Mouse (Mus musculus): ENCODE measurements at regions not wholly inside any gene's neighbourhood (a gene's known extent, or its start where the extent isn't known, plus 50 kb on each side); places are given as distances from the start of the nearest gene placed in this dataset.

GRCm38 (mm10) chr12:58536381-58536992 lies 267.4 kb upstream of the Clec14a start:
- H3K4me2 ChIP-seq: no peak overlapping the region
- H3K9ac ChIP-seq (replicated peaks): no peak overlapping the region
- no peaks in the 10 kb centered on the region for H3K9me3 ChIP-seq
- no peak overlapping the region for H3K27ac ChIP-seq
- 70% methylated on average over 7 of the region's 7 CpGs for WGBS
- H3K4me3 ChIP-seq (replicated peaks): no peak overlapping the region
- no peak for ATAC-seq (ENCODE audit: insufficient number of reproducible peaks, insufficient read depth, low FRiP score, low TSS enrichment, low read depth)
- H3K4me1 ChIP-seq (replicated peaks): peaks cover 6% of the 10 kb centered on the region
- H3K36me3 ChIP-seq: no peaks in the 10 kb centered on the region
- H3K27me3 ChIP-seq: no peaks in the 10 kb centered on the region

GRCm38 (mm10) chr12:58530306-58530705 lies 261.2 kb upstream of the Clec14a start:
- Histone ChIP-seq H3K4me1 (replicated peaks) (no peaks in the 10 kb centered on the region), H3K9me3 (no peaks in the 10 kb centered on the region), H3K4me3 (replicated peaks) (no peak overlapping the region), H3K36me3 (no peaks in the 10 kb centered on the region), H3K4me2 (no peak overlapping the region), H3K27me3 (no peaks in the 10 kb centered on the region), H3K27ac (no peak overlapping the region), H3K9ac (replicated peaks) (no peak overlapping the region)
- no peak for ATAC-seq (ENCODE audit: insufficient number of reproducible peaks, insufficient read depth, low FRiP score, low TSS enrichment, low read depth)
- 61% methylated on average over 3 of the region's 3 CpGs for WGBS

GRCm38 (mm10) chr12:58516800-58517199 lies 247.7 kb upstream of the Clec14a start:
- Histone ChIP-seq H3K27ac (no peak overlapping the region), H3K9me3 (no peaks in the 10 kb centered on the region), H3K27me3 (no peaks in the 10 kb centered on the region), H3K4me2 (no peak overlapping the region), H3K4me1 (replicated peaks) (no peaks in the 10 kb centered on the region; the same call in 1 of the 2 replicates), H3K4me3 (replicated peaks) (no peak overlapping the region), H3K36me3 (no peaks in the 10 kb centered on the region), H3K9ac (replicated peaks) (no peak overlapping the region)
- ATAC-seq (ENCODE audit: insufficient number of reproducible peaks, insufficient read depth, low FRiP score, low TSS enrichment, low read depth): no peak
- WGBS: 64% methylated on average over 1 of the region's 1 CpGs

- no peak overlapping the region for H3K4me2 ChIP-seq
- no peak overlapping the region for H3K9ac ChIP-seq (replicated peaks)
- 83% methylated on average over 1 of the region's 1 CpGs for WGBS
- H3K9me3 ChIP-seq: no peaks in the 10 kb centered on the region
- no peaks in the 10 kb centered on the region for H3K36me3 ChIP-seq
- ATAC-seq (ENCODE audit: insufficient number of reproducible peaks, insufficient read depth, low FRiP score, low TSS enrichment, low read depth): no peak
- H3K27ac ChIP-seq: no peak overlapping the region
- no peaks in the 10 kb centered on the region; the same call in 1 of the 2 replicates for H3K4me1 ChIP-seq (replicated peaks)
- H3K4me3 ChIP-seq (replicated peaks): no peak overlapping the region
- H3K27me3 ChIP-seq: no peaks in the 10 kb centered on the region
Observed at GRCm38 (mm10) chr12:58513951-58514350, 244.9 kb upstream of the Clec14a start.

- Histone ChIP-seq H3K4me1 (replicated peaks) (no peaks in the 10 kb centered on the region; the same call in 1 of the 2 replicates), H3K4me2 (no peak overlapping the region), H3K36me3 (no peaks in the 10 kb centered on the region), H3K9ac (replicated peaks) (no peak overlapping the region), H3K4me3 (replicated peaks) (no peak overlapping the region), H3K27ac (no peak overlapping the region), H3K27me3 (no peaks in the 10 kb centered on the region), H3K9me3 (no peaks in the 10 kb centered on the region)
- no peak for ATAC-seq (ENCODE audit: insufficient number of reproducible peaks, insufficient read depth, low FRiP score, low TSS enrichment, low read depth)
- WGBS: 62% methylated on average over 7 of the region's 7 CpGs
Observed at GRCm38 (mm10) chr12:58512645-58513044, 243.6 kb upstream of the Clec14a start.

- H3K4me1 ChIP-seq (replicated peaks): no peaks in the 10 kb centered on the region
- no peak overlapping the region for H3K27ac ChIP-seq
- H3K9ac ChIP-seq (replicated peaks): no peak overlapping the region
- H3K9me3 ChIP-seq: no peaks in the 10 kb centered on the region
- H3K4me2 ChIP-seq: no peak overlapping the region
- no peak for ATAC-seq (ENCODE audit: insufficient number of reproducible peaks, insufficient read depth, low FRiP score, low TSS enrichment, low read depth)
- no peaks in the 10 kb centered on the region for H3K27me3 ChIP-seq
- H3K4me3 ChIP-seq (replicated peaks): no peak overlapping the region
- H3K36me3 ChIP-seq: no peaks in the 10 kb centered on the region
Observed at GRCm38 (mm10) chr12:58504283-58504682, 235.2 kb upstream of the Clec14a start.

- no peaks in the 10 kb centered on the region for H3K4me1 ChIP-seq (replicated peaks)
- H3K9ac ChIP-seq (replicated peaks): no peak overlapping the region
- H3K27ac ChIP-seq: no peak overlapping the region
- H3K9me3 ChIP-seq: no peaks in the 10 kb centered on the region
- no peaks in the 10 kb centered on the region for H3K36me3 ChIP-seq
- ATAC-seq (ENCODE audit: insufficient number of reproducible peaks, insufficient read depth, low FRiP score, low TSS enrichment, low read depth): no peak
- no peak overlapping the region for H3K4me2 ChIP-seq
- no peaks in the 10 kb centered on the region for H3K27me3 ChIP-seq
- no peak overlapping the region for H3K4me3 ChIP-seq (replicated peaks)
Observed at GRCm38 (mm10) chr12:58474181-58474580, 205.1 kb upstream of the Clec14a start.

- Histone ChIP-seq H3K4me1 (replicated peaks) (no peaks in the 10 kb centered on the region), H3K27ac (no peak overlapping the region), H3K9ac (replicated peaks) (no peak overlapping the region), H3K9me3 (no peaks in the 10 kb centered on the region), H3K4me2 (no peak overlapping the region), H3K4me3 (replicated peaks) (no peak overlapping the region), H3K27me3 (no peaks in the 10 kb centered on the region), H3K36me3 (no peaks in the 10 kb centered on the region)
- 78% methylated on average over 1 of the region's 1 CpGs for WGBS
- no peak for ATAC-seq (ENCODE audit: insufficient number of reproducible peaks, insufficient read depth, low FRiP score, low TSS enrichment, low read depth)
Observed at GRCm38 (mm10) chr12:58473511-58473910, 204.4 kb upstream of the Clec14a start.

- Histone ChIP-seq H3K4me1 (replicated peaks) (no peaks in the 10 kb centered on the region), H3K27me3 (no peaks in the 10 kb centered on the region), H3K4me3 (replicated peaks) (no peak overlapping the region), H3K9me3 (no peaks in the 10 kb centered on the region), H3K4me2 (no peak overlapping the region), H3K9ac (replicated peaks) (no peak overlapping the region), H3K27ac (no peak overlapping the region), H3K36me3 (no peaks in the 10 kb centered on the region)
- no peak for ATAC-seq (ENCODE audit: insufficient number of reproducible peaks, insufficient read depth, low FRiP score, low TSS enrichment, low read depth)
- 70% methylated on average over 3 of the region's 3 CpGs for WGBS
Observed at GRCm38 (mm10) chr12:58460465-58460864, 191.4 kb upstream of the Clec14a start.

GRCm38 (mm10) chr12:58454828-58455227 lies 185.7 kb upstream of the Clec14a start:
- no peak for ATAC-seq (ENCODE audit: insufficient number of reproducible peaks, insufficient read depth, low FRiP score, low TSS enrichment, low read depth)
- no peaks in the 10 kb centered on the region for H3K27me3 ChIP-seq
- WGBS: 79% methylated on average over 2 of the region's 2 CpGs
- H3K4me2 ChIP-seq: no peak overlapping the region
- no peak overlapping the region for H3K9ac ChIP-seq (replicated peaks)
- H3K4me1 ChIP-seq (replicated peaks): no peaks in the 10 kb centered on the region
- H3K9me3 ChIP-seq: no peaks in the 10 kb centered on the region
- no peaks in the 10 kb centered on the region for H3K36me3 ChIP-seq
- H3K27ac ChIP-seq: no peak overlapping the region
- no peak overlapping the region for H3K4me3 ChIP-seq (replicated peaks)

- no peak overlapping the region for H3K4me2 ChIP-seq
- H3K4me3 ChIP-seq (replicated peaks): no peak overlapping the region
- H3K9ac ChIP-seq (replicated peaks): no peak overlapping the region
- H3K27ac ChIP-seq: no peak overlapping the region
- ATAC-seq (ENCODE audit: insufficient number of reproducible peaks, insufficient read depth, low FRiP score, low TSS enrichment, low read depth): no peak
- H3K27me3 ChIP-seq: no peaks in the 10 kb centered on the region
- H3K4me1 ChIP-seq (replicated peaks): peaks cover 4% of the 10 kb centered on the region; the same call in 1 of the 2 replicates
- H3K9me3 ChIP-seq: no peaks in the 10 kb centered on the region
- H3K36me3 ChIP-seq: no peaks in the 10 kb centered on the region
- WGBS: 36% methylated on average over 3 of the region's 3 CpGs
Observed at GRCm38 (mm10) chr12:58443007-58443406, 173.9 kb upstream of the Clec14a start.

GRCm38 (mm10) chr12:58441962-58442361 lies 172.9 kb upstream of the Clec14a start:
- 91% methylated on average over 2 of the region's 2 CpGs for WGBS
- no peaks in the 10 kb centered on the region for H3K36me3 ChIP-seq
- no peak for ATAC-seq (ENCODE audit: insufficient number of reproducible peaks, insufficient read depth, low FRiP score, low TSS enrichment, low read depth)
- H3K27ac ChIP-seq: no peak overlapping the region
- H3K4me2 ChIP-seq: no peak overlapping the region
- H3K4me3 ChIP-seq (replicated peaks): no peak overlapping the region
- H3K4me1 ChIP-seq (replicated peaks): peaks cover 4% of the 10 kb centered on the region; the same call in 1 of the 2 replicates
- H3K9me3 ChIP-seq: no peaks in the 10 kb centered on the region
- H3K27me3 ChIP-seq: no peaks in the 10 kb centered on the region
- H3K9ac ChIP-seq (replicated peaks): no peak overlapping the region

Measured in limb, embryonic 12.5 days (tissue).